Mouse (Mus musculus) G1E (cell line): Measurements from ENCODE around the gene Plin3.

ENCODE experiments used
- CTCF ChIP-seq: IDR thresholded peaks from 2 replicates; pipeline ENCODE4 v1.5.1; 2012; ENCODE audit warnings: low read depth, low read length, inconsistent platforms, mixed read lengths
- GATA1 ChIP-seq: IDR thresholded peaks from 2 replicates; pipeline ENCODE4 v1.6.1; 2012; ENCODE audit warnings: borderline replicate concordance, low read length, inconsistent platforms, mixed read lengths

DNA sequence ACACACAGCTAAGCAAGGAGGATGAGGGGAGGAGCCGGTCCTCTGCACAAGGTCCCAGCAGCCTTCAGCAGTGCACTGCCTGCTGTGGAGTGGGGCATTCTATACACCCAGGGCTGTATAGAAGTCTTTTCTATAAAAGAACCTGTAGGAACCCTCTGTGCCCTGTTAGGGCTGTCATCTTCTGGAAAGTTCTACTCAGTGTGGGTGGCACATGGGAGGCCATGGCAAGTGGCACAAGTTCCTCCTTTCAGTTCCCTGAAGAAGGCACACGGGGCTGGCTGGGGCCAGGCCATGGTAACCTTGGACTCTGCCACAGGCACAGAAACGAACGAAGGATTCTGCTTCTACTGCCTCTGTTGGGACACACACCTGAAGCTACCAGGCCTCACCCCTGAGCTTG, 27.7 kb downstream of the Plin3 start:
- TF ChIP-seq CTCF (no peak), GATA1 (no peak)
